Mouse (Mus musculus): ENCODE measurements at regions not wholly inside any gene's neighbourhood (a gene's known extent, or its start where the extent isn't known, plus 50 kb on each side); places are given as distances from the start of the nearest gene placed in this dataset.

GRCm38 (mm10) chr16:87263571-87263970 lies 90.4 kb upstream of the N6amt1 start:
- TF ChIP-seq POLR2A (IDR thresholded peaks at IDR 0.05; ENCODE audit: borderline replicate concordance, extremely low read depth, insufficient read depth, insufficient read length, poor library complexity, severe bottlenecking) (no peak), CTCF (IDR thresholded peaks at IDR 0.05; ENCODE audit: borderline replicate concordance, extremely low read depth, insufficient read depth, insufficient read length) (no peak)

Data from brain, embryonic 14.5 days (tissue).